Mouse (Mus musculus): Measurements from ENCODE around the gene Farp2. TPM values are rescaled to one million over a fixed set of nuclear protein-coding genes. Genes with fewer than 3 reads are reported as not detected.

Gene Farp2
- total and polyA plus RNA-seq, 3 experiments: 0.89 to 2.1 (median 1.8) TPM

- in situ Hi-C loops (cut with MboI; ENCODE audit: low pct_ligation_motif_present, low pct_unique_long_range_greater_than_20kb, low sequenced_read_pairs) (no loop called here), dilution Hi-C loops (cut with MboI; ENCODE audit: extremely low pct_ligation_motif_present, extremely low pct_unique_long_range_greater_than_20kb, low sequenced_read_pairs) (no loop called here)
- H3K27ac ChIP-seq (ENCODE audit: insufficient read depth, low read depth): no peak overlapping the region
Observed at GRCm38 (mm10) chr1:93595916-93596315, 84.0 kb downstream of the Farp2 start.

GRCm38 (mm10) chr1:93602911-93603310, 91.0 kb downstream of the Farp2 start:
- Histone ChIP-seq H3K79me2 (replicated peaks; ENCODE audit: control insufficient read depth, extremely low read depth, insufficient read depth, poor library complexity, severe bottlenecking) (no peaks in the 10 kb centered on the region), H3K4me2 (ENCODE audit: insufficient read depth, low read depth, poor library complexity, severe bottlenecking) (no peak overlapping the region), H3K27me3 (replicated peaks) (no peaks in the 10 kb centered on the region), H3K36me3 (replicated peaks in 1 of 2; ENCODE audit: control insufficient read depth in 1 of 2, insufficient read depth in 1 of 2, low read length in 1 of 2) (no peaks in the 10 kb centered on the region), H3K4me1 (ENCODE audit: control insufficient read depth in 1 of 2, insufficient read depth in 2 of 2) (no peaks in the 10 kb centered on the region), H3K9ac (ENCODE audit: insufficient read depth, low read depth) (no peak overlapping the region), H3K27ac (ENCODE audit: insufficient read depth, low read depth) (no peak overlapping the region), H3K4me3 (replicated peaks in 1 of 3; ENCODE audit: low read depth in 2 of 3, low read length in 2 of 3, poor library complexity in 1 of 3) (no peak overlapping the region), H3K9me3 (replicated peaks; ENCODE audit: low read length) (no peaks in the 10 kb centered on the region)
- no peak for TF ChIP-seq EP300 (IDR thresholded peaks at IDR 0.05; ENCODE audit: low read length)
- no peak for TF ChIP-seq E2F4 (IDR thresholded peaks at IDR 0.05; ENCODE audit: insufficient replicate concordance, low read depth, low read length)
- no peak for TF ChIP-seq MEF2A (IDR thresholded peaks at IDR 0.05; ENCODE audit: borderline replicate concordance, low read depth, low read length)
- no peak for TF ChIP-seq TBP (conservative IDR thresholded peaks at IDR 0.05; ENCODE audit: low read depth, low read length)
- TF ChIP-seq CHD1 (IDR thresholded peaks at IDR 0.05; ENCODE audit: low read depth, low read length): no peak
- TF ChIP-seq SMC3 (IDR thresholded peaks at IDR 0.05; ENCODE audit: low read depth, low read length): no peak
- TF ChIP-seq POLR2A (IDR thresholded peaks at IDR 0.05; ENCODE audit: low read depth, low read length): no peak
- no peak for TF ChIP-seq ELF1 (IDR thresholded peaks at IDR 0.05; ENCODE audit: low read depth, low read length)
- no peak for TF ChIP-seq MAFK (IDR thresholded peaks at IDR 0.05; ENCODE audit: insufficient replicate concordance, low read length)
- no peak for TF ChIP-seq USF1 (IDR thresholded peaks at IDR 0.05; ENCODE audit: low read depth, low read length)
- no peak for DNase-seq (ENCODE audit: extremely low read depth)
- in situ Hi-C loops (cut with MboI; ENCODE audit: low pct_ligation_motif_present, low pct_unique_long_range_greater_than_20kb, low sequenced_read_pairs) (no loop called here), dilution Hi-C loops (cut with MboI; ENCODE audit: extremely low pct_ligation_motif_present, extremely low pct_unique_long_range_greater_than_20kb, low sequenced_read_pairs) (no loop called here)

More at GRCm38 (mm10) chr1:93595916-93596315, 84.0 kb downstream of the Farp2 start:
- no peak overlapping the region for H3K9ac ChIP-seq (ENCODE audit: insufficient read depth, low read depth)
- H3K27me3 ChIP-seq (replicated peaks): no peaks in the 10 kb centered on the region
- no peak overlapping the region for H3K4me3 ChIP-seq (replicated peaks in 1 of 3; ENCODE audit: low read depth in 2 of 3, low read length in 2 of 3, poor library complexity in 1 of 3)
- no peak for DNase-seq (ENCODE audit: extremely low read depth)
- no peak for TF ChIP-seq NELFE (IDR thresholded peaks at IDR 0.05; ENCODE audit: low read depth, low read length)
- TF ChIP-seq E2F4 (IDR thresholded peaks at IDR 0.05; ENCODE audit: insufficient replicate concordance, low read depth, low read length): no peak
- TF ChIP-seq GABPA (IDR thresholded peaks at IDR 0.05; ENCODE audit: insufficient replicate concordance, low read depth, low read length): no peak
- no peak for TF ChIP-seq TCF12 (IDR thresholded peaks at IDR 0.05; ENCODE audit: low read depth, low read length)
- TF ChIP-seq ZKSCAN1 (IDR thresholded peaks at IDR 0.05; ENCODE audit: borderline replicate concordance, low read depth, low read length): no peak
- TF ChIP-seq SIN3A (IDR thresholded peaks at IDR 0.05; ENCODE audit: low read length): no peak
- TF ChIP-seq ZNF384 (IDR thresholded peaks at IDR 0.05; ENCODE audit: low read depth, low read length): no peak
- no peak for TF ChIP-seq MAX (IDR thresholded peaks at IDR 0.05; ENCODE audit: low read length)
- no peak for TF ChIP-seq TBP (conservative IDR thresholded peaks at IDR 0.05; ENCODE audit: low read depth, low read length)
- no peak for TF ChIP-seq ETS1 (conservative IDR thresholded peaks at IDR 0.05; ENCODE audit: low read depth, low read length)
- no peak for TF ChIP-seq MYC (IDR thresholded peaks at IDR 0.05; ENCODE audit: low read depth, low read length)
- TF ChIP-seq MXI1 (IDR thresholded peaks at IDR 0.05; ENCODE audit: low read depth, low read length): no peak
- no peak for TF ChIP-seq BHLHE40 (IDR thresholded peaks at IDR 0.05; ENCODE audit: low read depth, low read length)
- TF ChIP-seq UBTF (IDR thresholded peaks at IDR 0.05; ENCODE audit: low read depth, low read length): no peak
- no peak for TF ChIP-seq POLR2A (IDR thresholded peaks at IDR 0.05; ENCODE audit: low read depth, low read length)
- TF ChIP-seq POLR2AphosphoS2 (IDR thresholded peaks at IDR 0.05; ENCODE audit: low read depth, low read length): no peak
- no peak for TF ChIP-seq ZC3H11A (IDR thresholded peaks at IDR 0.05; ENCODE audit: low read depth, low read length)
- no peak for TF ChIP-seq JUND (conservative IDR thresholded peaks at IDR 0.05; ENCODE audit: low read depth, low read length)
- no peak for TF ChIP-seq CHD1 (IDR thresholded peaks at IDR 0.05; ENCODE audit: low read depth, low read length)
- no peak for TF ChIP-seq ZMIZ1 (IDR thresholded peaks at IDR 0.05; ENCODE audit: low read depth, low read length)
- H3K9me3 ChIP-seq (replicated peaks; ENCODE audit: low read length): no peaks in the 10 kb centered on the region
- H3K4me1 ChIP-seq (ENCODE audit: control insufficient read depth in 1 of 2, insufficient read depth in 2 of 2): no peaks in the 10 kb centered on the region
- H3K4me2 ChIP-seq (ENCODE audit: insufficient read depth, low read depth, poor library complexity, severe bottlenecking): no peak overlapping the region
- no peaks in the 10 kb centered on the region for H3K36me3 ChIP-seq (replicated peaks in 1 of 2; ENCODE audit: control insufficient read depth in 1 of 2, insufficient read depth in 1 of 2, low read length in 1 of 2)
- H3K79me2 ChIP-seq (replicated peaks; ENCODE audit: control insufficient read depth, extremely low read depth, insufficient read depth, poor library complexity, severe bottlenecking): no peaks in the 10 kb centered on the region

All from CH12.LX (cell line).